Mouse (Mus musculus): ENCODE data around the gene Eif5a.
"Not testable (repeated sequence)": the region's sequence is repeated elsewhere in the genome, so short reads cannot be mapped to it uniquely, and the experiment has no call there.

The Eif5a gene

GRCm38 (mm10) chr11:69920266-69921031, 1.3 kb downstream of the Eif5a start:
- peak in 1 of 2 experiments; percentile 42 for DNase-seq

- DNase-seq: peak; percentile 41 to 72
Observed at GRCm38 (mm10) chr11:69919661-69920265, 2.0 kb downstream of the Eif5a start.

GRCm38 (mm10) chr11:69919053-69919452, 2.7 kb downstream of the Eif5a start:
- no peak for DNase-seq

- no peak for DNase-seq
Observed at GRCm38 (mm10) chr11:69918118-69918517, 3.6 kb downstream of the Eif5a start.

GRCm38 (mm10) chr11:69917379-69917948, 4.3 kb downstream of the Eif5a start:
- no peak for DNase-seq

GRCm38 (mm10) chr11:69916652-69917378, 4.9 kb downstream of the Eif5a start:
- DNase-seq: not testable (repeated sequence)

GRCm38 (mm10) chr11:69915667-69916627, 5.8 kb downstream of the Eif5a start:
- no peak for DNase-seq

GRCm38 (mm10) chr11:69914917-69915430, 6.8 kb downstream of the Eif5a start:
- DNase-seq: no peak

- DNase-seq: no peak
Observed at GRCm38 (mm10) chr11:69914372-69914764, 7.4 kb downstream of the Eif5a start.

- DNase-seq: peak; percentile 80 to 85
Observed at GRCm38 (mm10) chr11:69913554-69914371, 8.0 kb downstream of the Eif5a start, which contains the start of gene Gps2. TSS of gene Gps2 (plus strand) at chr11:69913888.

GRCm38 (mm10) chr11:69912716-69913530, 8.8 kb downstream of the Eif5a start:
- no peak for DNase-seq

GRCm38 (mm10) chr11:69911701-69912100, 10.1 kb downstream of the Eif5a start:
- no peak for DNase-seq

- DNase-seq: no peak
Observed at GRCm38 (mm10) chr11:69910781-69911560, 10.8 kb downstream of the Eif5a start.

- DNase-seq: no peak
Observed at GRCm38 (mm10) chr11:69910177-69910576, 11.6 kb downstream of the Eif5a start.

GRCm38 (mm10) chr11:69909174-69909573, 12.6 kb downstream of the Eif5a start:
- DNase-seq: no peak

GRCm38 (mm10) chr11:69908645-69909044, 13.1 kb downstream of the Eif5a start:
- no peak for DNase-seq

- no peak for DNase-seq
Observed at GRCm38 (mm10) chr11:69904311-69904710, 17.4 kb downstream of the Eif5a start.

- no peak for DNase-seq
Observed at GRCm38 (mm10) chr11:69902972-69903371, 18.8 kb downstream of the Eif5a start.

- peak in 1 of 2 experiments; percentile 45 for DNase-seq
Observed at GRCm38 (mm10) chr11:69901993-69902392, 19.8 kb downstream of the Eif5a start.

All from thymus, adult 18-20 months (tissue).